Mouse (Mus musculus) lung, postnatal 36 days (tissue): ENCODE measurements around the gene Nolc1.
"Not testable (repeated sequence)": the region's sequence is repeated elsewhere in the genome, so short reads cannot be mapped to it uniquely, and the experiment has no call there.

Source experiments
- DNase-seq: peaks from one replicate; pipeline ENCODE4 v3.0.0; 2022; ENCODE audit warnings: mixed read lengths

The Nolc1 gene

GRCm38 (mm10) chr19:46094144-46094543 is 18.5 kb downstream of the Nolc1 start:
- no peak for DNase-seq

DNA sequence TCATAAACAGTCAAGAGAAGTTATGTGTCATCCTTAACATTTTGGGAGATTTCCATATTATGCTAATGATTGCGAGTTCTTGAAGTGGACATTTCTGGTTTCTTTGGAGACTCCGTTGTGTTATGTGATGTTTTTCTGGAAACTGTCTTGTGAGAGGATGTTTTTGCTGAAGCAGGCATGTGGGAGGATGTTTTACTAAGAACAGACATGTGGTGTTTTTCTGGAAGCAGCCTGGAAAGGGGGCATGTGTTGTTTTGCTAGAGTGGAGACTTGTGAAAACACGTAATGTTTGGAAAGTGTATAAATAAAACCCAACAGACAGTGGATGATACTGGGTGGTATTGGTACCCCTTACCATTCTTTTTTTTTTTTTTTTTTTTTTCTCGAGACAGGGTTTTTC is 19.6 kb downstream of the Nolc1 start:
- no peak for DNase-seq

DNA sequence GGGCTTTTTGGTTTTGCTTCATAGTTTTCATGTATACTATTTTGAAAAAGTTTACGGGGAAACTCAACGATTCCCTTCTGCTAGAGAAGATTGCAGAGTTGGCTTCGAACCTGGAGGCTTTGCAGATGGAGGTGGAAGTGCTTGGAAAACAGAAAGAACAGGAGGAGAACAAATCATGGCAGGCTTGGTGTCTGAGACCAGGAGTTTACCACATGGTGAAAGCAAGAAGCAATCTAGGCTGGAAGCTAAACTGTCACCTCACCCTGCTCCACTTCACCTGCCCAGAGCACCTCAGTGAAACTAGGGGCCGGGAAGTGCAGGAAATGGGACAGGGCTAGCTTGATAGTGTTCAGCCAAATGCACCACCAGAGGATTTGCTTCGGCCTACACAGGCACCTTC is 20.7 kb downstream of the Nolc1 start:
- no peak for DNase-seq

DNA sequence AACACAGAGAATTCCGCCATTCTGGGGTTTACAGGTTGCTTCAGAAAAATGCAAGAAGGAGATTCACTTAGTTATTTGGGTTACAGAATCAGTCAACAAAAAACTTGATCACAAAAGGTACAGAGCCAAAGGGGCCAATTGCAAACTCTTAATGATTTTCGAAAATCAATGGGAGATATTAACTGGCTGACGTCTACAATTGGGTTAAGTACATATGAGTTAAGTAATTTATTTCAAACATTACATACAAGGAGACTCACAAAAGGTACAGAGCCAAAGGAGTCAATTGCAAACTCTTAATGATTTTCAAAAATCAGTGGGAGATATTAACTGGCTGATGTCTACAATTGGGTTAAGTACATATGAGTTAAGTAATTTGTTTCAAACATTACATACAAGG is 23.9 kb downstream of the Nolc1 start:
- no peak for DNase-seq

DNA sequence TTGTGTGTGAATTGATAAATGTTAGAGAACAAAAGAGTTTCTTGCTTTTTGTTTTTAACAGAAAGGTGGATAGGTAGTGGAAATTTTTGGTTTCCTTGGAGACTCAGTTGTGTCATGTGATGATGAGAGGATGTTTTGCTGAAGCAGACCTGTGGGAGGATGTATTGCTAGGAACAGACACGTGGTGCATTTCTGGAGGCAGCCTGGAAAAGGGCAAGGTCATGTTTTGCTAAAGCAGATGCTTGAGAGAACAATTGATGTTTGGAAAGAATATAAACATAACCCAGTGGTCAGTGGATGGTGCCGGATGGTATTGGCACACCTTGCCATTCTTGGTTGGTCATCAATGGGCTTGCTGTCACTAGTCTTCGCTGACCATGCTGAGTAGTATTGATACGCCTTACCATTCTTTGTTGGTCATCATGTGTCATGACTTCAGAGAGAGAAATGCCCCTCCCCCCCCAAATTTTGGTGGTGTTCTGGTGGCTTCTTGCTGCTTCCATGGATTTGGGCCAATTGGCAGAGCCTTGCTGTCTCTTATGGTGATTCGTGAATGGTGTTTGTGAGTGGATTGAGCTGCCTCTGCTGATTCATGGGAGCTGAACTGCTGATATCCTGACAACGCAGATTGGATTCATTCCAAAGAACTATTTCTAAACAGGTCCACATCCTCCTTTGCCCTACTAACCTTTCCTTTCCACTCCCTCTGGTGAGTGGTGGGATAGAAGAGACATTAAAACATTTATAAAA is 27.9 kb downstream of the Nolc1 start:
- no peak for DNase-seq

DNA sequence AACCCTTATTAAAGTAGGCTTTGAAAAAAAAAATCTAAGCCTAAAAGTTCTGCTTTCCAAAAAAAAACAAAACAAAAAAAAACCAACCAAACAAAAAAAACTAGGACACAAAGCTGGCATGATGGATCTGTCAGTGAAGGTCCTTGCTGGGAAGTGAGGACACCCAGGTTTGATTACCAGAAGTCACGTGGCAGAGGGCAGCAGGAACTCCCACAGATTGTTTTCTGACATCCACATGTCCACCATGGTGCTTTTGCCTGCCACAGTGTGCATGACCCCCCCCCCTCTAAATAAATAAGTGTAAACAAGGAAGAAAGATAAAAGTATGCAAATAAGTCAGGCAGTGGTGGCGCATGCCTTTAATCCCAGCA is 28.5 kb downstream of the Nolc1 start:
- DNase-seq, result no peak

- DNase-seq, result peak; percentile 20
These were observed 34.6 kb downstream of the Nolc1 start for GRCm38 (mm10) chr19:46110214-46110613.

DNA sequence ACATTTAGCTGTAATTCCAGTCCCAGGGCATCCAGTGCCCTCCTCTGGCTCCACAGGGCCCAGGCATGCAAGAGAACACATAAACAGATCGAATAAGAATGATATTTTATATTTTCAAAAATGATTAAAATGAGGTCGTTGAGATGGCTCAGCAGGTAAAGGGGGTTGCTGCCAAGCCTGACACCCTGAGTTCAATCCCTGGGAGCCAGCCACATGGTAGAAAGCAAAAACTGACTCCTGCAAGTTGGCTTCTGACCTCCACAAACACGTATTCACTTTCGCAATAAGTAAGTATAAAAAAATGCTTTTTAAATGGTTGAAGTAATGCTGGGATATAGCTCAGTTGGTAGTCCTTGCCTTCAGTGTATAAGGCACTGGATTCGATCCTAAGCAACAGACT is 35.1 kb downstream of the Nolc1 start:
- DNase-seq, result no peak

DNA sequence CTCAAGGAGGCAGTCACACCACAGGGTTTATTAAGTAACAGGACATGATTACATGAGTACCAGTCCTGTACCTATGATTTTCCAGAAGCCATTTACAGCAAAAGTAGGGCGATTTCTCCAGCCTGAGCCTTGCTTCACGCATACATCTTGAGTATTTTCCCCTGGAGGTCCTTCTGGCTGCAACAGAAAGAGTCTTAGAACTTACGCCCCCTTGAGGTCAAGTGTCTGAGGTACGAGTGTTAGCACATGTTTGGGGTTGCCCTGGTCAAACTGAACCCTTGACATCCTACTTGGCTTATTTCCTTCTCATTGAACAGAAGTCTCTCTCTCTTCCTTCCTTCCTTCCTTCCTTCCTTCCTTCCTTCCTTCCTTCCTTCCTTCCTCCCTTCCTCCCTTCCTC is 39.0 kb downstream of the Nolc1 start:
- DNase-seq, result no peak

GRCm38 (mm10) chr19:46119458-46119857 is 43.8 kb downstream of the Nolc1 start:
- no peak for DNase-seq

GRCm38 (mm10) chr19:46120872-46121271 is 45.2 kb downstream of the Nolc1 start:
- DNase-seq, result no peak

- no peak for DNase-seq
These were observed 48.2 kb downstream of the Nolc1 start for GRCm38 (mm10) chr19:46123876-46124275.

GRCm38 (mm10) chr19:46124651-46125050 is 49.0 kb downstream of the Nolc1 start:
- no peak for DNase-seq

GRCm38 (mm10) chr19:46126301-46126700 is 50.6 kb downstream of the Nolc1 start:
- no peak for DNase-seq

- DNase-seq, result not testable (repeated sequence)
These were observed 54.1 kb downstream of the Nolc1 start for GRCm38 (mm10) chr19:46129737-46130136.

- no peak for DNase-seq
These were observed 55.6 kb downstream of the Nolc1 start for GRCm38 (mm10) chr19:46131283-46131682.

- peak; percentile 56 for DNase-seq
These were observed 56.2 kb downstream of the Nolc1 start, which contains the start of gene Elovl3 for GRCm38 (mm10) chr19:46131694-46132525. TSS of gene Elovl3 (plus strand) at chr19:46131897.

DNA sequence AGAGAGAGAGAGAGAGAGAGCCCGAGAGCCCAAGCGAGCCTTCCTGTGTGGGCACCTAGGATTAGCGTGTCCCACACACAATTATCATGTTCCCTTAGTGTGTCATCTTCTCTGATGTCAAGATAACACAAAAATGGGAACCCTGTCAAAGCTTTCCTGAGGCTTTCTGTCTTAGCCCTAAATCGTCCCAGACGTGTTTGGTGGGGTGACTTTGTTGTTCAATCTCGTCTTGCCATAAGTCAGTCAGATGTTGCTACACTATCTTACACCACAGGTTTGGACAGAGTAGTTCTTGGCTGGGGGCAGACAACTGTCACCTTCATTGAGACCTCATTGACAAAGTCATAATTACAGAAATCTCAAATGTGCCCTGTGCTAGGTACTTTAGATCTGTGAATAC is 56.9 kb downstream of the Nolc1 start:
- DNase-seq, result no peak
